Mouse (Mus musculus): ENCODE measurements around the gene Thap4. TPM values are rescaled to one million over a fixed set of nuclear protein-coding genes. Genes with fewer than 3 reads are reported as not detected.

The Thap4 gene
- polyA plus RNA-seq, 1 experiment from 2014 or later, result 43.0 TPM

DNA sequence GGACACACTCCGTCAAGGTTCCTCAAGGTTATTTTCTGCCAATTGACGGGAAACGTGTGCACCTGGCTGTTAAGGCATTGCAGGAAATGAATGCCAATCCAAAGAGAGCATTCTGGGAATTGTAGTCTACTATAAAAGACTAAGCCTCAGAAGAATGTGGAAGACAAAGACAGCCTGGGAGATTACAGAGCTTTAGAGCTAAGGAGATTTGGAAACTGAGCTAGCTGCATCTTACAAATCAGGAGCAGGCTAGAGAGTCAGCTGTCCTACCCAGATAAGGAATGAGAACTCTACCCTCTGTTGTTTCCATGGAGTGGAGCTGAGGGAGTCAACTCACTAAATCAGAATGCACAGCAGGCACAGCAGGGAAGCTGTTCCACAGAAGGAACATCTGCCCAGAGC is 22.8 kb downstream of the Thap4 start:
- peak overlapping the region; percentile 48 for H3K27ac ChIP-seq (ENCODE audit: low read depth, low read length)
- WGBS, result 14% methylated on average over 3 of the region's 3 CpGs
- H3K9me3 ChIP-seq (ENCODE audit: control insufficient read depth, low read length), result no peaks in the 10 kb centered on the region
- H3K27me3 ChIP-seq (ENCODE audit: control insufficient read depth, insufficient read depth, low read length), result no peaks in the 10 kb centered on the region
- H3K36me3 ChIP-seq (ENCODE audit: control insufficient read depth, insufficient read depth, low read length), result no peaks in the 10 kb centered on the region
- peak overlapping the region; percentile 24; the same call in 1 of the 2 replicates for H3K4me2 ChIP-seq (ENCODE audit: low read depth, low read length)
- ATAC-seq (ENCODE audit: low read depth), result peak; percentile 68
- H3K4me1 ChIP-seq (ENCODE audit: control insufficient read depth, insufficient read depth, low read length), result peaks cover 6% of the 10 kb centered on the region; the same call in 1 of the 2 replicates
- no peak overlapping the region; the same call in 1 of the 2 replicates for H3K9ac ChIP-seq (replicated peaks; ENCODE audit: low read depth, low read length)
- no peak overlapping the region for H3K4me3 ChIP-seq (ENCODE audit: low read depth, low read length)

DNA sequence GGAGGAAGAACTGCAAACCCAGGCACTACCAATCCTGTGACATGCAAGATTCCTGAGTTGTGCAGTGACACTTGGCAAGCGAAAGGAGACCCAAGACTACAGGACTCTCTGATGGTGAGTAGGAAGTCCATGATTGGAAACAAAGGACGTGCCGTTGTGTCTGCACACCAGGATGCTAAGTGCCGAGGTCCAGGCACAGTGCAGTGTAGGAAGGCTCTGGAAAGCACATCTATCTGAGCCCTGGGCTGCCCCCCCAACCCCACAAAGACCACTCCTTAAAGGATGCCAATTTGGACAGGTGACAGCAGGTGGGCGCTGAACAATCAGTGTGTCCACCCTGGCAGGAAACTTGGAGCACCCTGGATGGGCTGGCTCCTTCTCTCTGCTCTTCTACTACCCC is 23.6 kb downstream of the Thap4 start:
- H3K27me3 ChIP-seq (ENCODE audit: control insufficient read depth, insufficient read depth, low read length), result no peaks in the 10 kb centered on the region
- WGBS, result 90% methylated on average over 5 of the region's 5 CpGs
- no peaks in the 10 kb centered on the region for H3K9me3 ChIP-seq (ENCODE audit: control insufficient read depth, low read length)
- peak; percentile 20; the same call in 1 of the 2 replicates for ATAC-seq (ENCODE audit: low read depth)
- H3K27ac ChIP-seq (ENCODE audit: low read depth, low read length), result no peak overlapping the region
- no peaks in the 10 kb centered on the region for H3K36me3 ChIP-seq (ENCODE audit: control insufficient read depth, insufficient read depth, low read length)
- H3K4me2 ChIP-seq (ENCODE audit: low read depth, low read length), result no peak overlapping the region
- H3K4me1 ChIP-seq (ENCODE audit: control insufficient read depth, insufficient read depth, low read length), result peaks cover 6% of the 10 kb centered on the region; the same call in 1 of the 2 replicates
- H3K4me3 ChIP-seq (ENCODE audit: low read depth, low read length), result no peak overlapping the region
- H3K9ac ChIP-seq (replicated peaks; ENCODE audit: low read depth, low read length), result no peak overlapping the region

DNA sequence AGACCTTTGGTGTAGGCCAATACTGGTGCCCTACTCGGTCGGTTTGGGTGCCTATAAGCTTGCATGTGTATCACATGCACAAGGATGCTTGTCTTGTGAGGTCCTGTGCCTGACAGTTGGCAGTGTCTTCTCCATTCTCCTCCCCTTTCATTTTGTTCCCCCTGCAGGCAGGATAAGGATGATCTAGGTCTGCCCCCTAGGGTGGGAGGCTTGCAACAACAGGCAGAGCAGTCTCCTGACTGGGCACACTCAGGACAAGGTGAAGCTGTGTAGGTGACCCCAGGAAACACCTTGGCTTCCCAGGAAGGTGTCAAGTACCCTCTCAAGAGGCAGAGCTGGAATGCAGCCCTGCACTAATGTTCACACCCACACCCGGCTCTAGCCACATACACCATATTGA is 27.7 kb downstream of the Thap4 start:
- Histone ChIP-seq H3K4me2 (ENCODE audit: low read depth, low read length) (no peak overlapping the region), H3K27me3 (ENCODE audit: control insufficient read depth, insufficient read depth, low read length) (no peaks in the 10 kb centered on the region), H3K4me1 (ENCODE audit: control insufficient read depth, insufficient read depth, low read length) (peaks cover 4% of the 10 kb centered on the region; the same call in 1 of the 2 replicates), H3K9me3 (ENCODE audit: control insufficient read depth, low read length) (no peaks in the 10 kb centered on the region), H3K36me3 (ENCODE audit: control insufficient read depth, insufficient read depth, low read length) (peaks cover 6% of the 10 kb centered on the region; the same call in 1 of the 2 replicates), H3K4me3 (ENCODE audit: low read depth, low read length) (no peak overlapping the region), H3K9ac (replicated peaks; ENCODE audit: low read depth, low read length) (no peak overlapping the region), H3K27ac (ENCODE audit: low read depth, low read length) (no peak overlapping the region)
- WGBS, result 78% methylated on average over 3 of the region's 3 CpGs
- 0 out of 2 replicates have a peak, but pooled peaks have one; percentile 32 for ATAC-seq (ENCODE audit: low read depth)

DNA sequence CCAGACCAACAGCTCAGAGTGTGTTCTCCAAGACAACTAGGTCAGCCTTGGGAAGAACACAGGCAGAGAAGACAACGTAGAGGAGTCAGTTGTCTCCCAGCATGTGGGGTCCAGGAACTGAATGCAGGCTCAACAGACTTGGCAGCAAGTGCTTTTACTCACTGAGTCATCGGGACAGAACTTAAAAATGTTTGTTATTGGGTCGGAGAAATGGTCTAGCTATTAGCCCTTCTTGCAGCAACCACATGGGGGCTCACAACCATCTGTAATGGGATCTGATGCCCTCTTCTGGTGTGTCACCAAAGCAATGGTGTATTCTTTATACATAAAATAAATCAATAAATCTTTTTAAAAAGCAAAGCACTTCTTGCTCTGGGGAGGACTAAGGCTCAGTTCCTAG is 28.5 kb downstream of the Thap4 start:
- Histone ChIP-seq H3K4me1 (ENCODE audit: control insufficient read depth, insufficient read depth, low read length) (no peaks in the 10 kb centered on the region), H3K9me3 (ENCODE audit: control insufficient read depth, low read length) (no peaks in the 10 kb centered on the region), H3K4me3 (ENCODE audit: low read depth, low read length) (no peak overlapping the region), H3K9ac (replicated peaks; ENCODE audit: low read depth, low read length) (no peak overlapping the region), H3K36me3 (ENCODE audit: control insufficient read depth, insufficient read depth, low read length) (peaks cover 6% of the 10 kb centered on the region; the same call in 1 of the 2 replicates), H3K27ac (ENCODE audit: low read depth, low read length) (no peak overlapping the region), H3K4me2 (ENCODE audit: low read depth, low read length) (no peak overlapping the region), H3K27me3 (ENCODE audit: control insufficient read depth, insufficient read depth, low read length) (no peaks in the 10 kb centered on the region)
- ATAC-seq (ENCODE audit: low read depth), result no peak
- WGBS, result 84% methylated on average over 3 of the region's 3 CpGs

DNA sequence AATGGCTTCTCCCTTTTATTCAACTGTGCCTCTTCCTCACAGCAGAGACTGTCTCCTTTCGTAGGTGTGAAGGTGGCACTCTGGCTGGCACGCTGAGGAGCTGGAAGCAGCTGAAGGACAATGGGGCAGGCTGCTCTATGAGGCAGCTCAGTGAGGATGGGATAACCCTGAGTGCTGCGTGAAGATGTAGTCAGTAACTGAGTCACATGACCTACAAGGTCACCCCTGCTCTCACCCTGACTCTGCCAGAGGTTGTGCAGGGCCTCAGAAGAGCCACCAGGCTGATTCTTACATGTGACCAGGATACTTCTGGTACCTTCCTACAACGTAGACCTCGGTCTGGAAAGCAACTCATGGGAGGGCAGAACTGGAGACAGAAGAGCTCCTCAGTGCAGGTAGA is 29.0 kb downstream of the Thap4 start:
- H3K36me3 ChIP-seq (ENCODE audit: control insufficient read depth, insufficient read depth, low read length), result peaks cover 6% of the 10 kb centered on the region; the same call in 1 of the 2 replicates
- no peak for ATAC-seq (ENCODE audit: low read depth)
- H3K9ac ChIP-seq (replicated peaks; ENCODE audit: low read depth, low read length), result no peak overlapping the region
- H3K27ac ChIP-seq (ENCODE audit: low read depth, low read length), result no peak overlapping the region
- WGBS, result 87% methylated on average over 5 of the region's 5 CpGs
- no peak overlapping the region for H3K4me3 ChIP-seq (ENCODE audit: low read depth, low read length)
- H3K4me1 ChIP-seq (ENCODE audit: control insufficient read depth, insufficient read depth, low read length), result no peaks in the 10 kb centered on the region
- H3K9me3 ChIP-seq (ENCODE audit: control insufficient read depth, low read length), result no peaks in the 10 kb centered on the region
- H3K4me2 ChIP-seq (ENCODE audit: low read depth, low read length), result no peak overlapping the region
- no peaks in the 10 kb centered on the region for H3K27me3 ChIP-seq (ENCODE audit: control insufficient read depth, insufficient read depth, low read length)

DNA sequence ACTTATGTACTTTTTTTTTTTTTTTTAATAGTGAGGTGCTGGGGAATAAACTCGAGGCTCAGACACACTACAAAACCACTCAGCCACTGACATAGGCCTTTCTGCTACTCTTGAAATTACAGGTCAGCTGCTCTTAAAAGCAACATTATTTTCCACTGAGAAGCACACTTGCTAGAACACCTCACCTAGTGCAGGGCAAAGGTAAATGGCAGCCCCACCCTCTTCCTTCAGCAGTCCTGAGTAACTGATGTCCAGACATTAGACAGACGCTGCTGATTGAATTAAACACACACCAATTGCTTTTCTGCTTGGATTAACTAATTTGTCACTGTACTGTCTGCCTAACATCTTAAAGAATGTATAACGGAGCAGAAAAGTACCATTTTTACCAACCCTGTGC is 30.0 kb downstream of the Thap4 start:
- no peaks in the 10 kb centered on the region for H3K4me1 ChIP-seq (ENCODE audit: control insufficient read depth, insufficient read depth, low read length)
- no peaks in the 10 kb centered on the region for H3K27me3 ChIP-seq (ENCODE audit: control insufficient read depth, insufficient read depth, low read length)
- no peak overlapping the region for H3K4me2 ChIP-seq (ENCODE audit: low read depth, low read length)
- ATAC-seq (ENCODE audit: low read depth), result no peak
- WGBS, result 88% methylated on average over 3 of the region's 3 CpGs
- H3K36me3 ChIP-seq (ENCODE audit: control insufficient read depth, insufficient read depth, low read length), result peaks cover 6% of the 10 kb centered on the region; the same call in 1 of the 2 replicates
- H3K9ac ChIP-seq (replicated peaks; ENCODE audit: low read depth, low read length), result no peak overlapping the region
- no peak overlapping the region for H3K4me3 ChIP-seq (ENCODE audit: low read depth, low read length)
- H3K9me3 ChIP-seq (ENCODE audit: control insufficient read depth, low read length), result no peaks in the 10 kb centered on the region
- H3K27ac ChIP-seq (ENCODE audit: low read depth, low read length), result no peak overlapping the region

DNA sequence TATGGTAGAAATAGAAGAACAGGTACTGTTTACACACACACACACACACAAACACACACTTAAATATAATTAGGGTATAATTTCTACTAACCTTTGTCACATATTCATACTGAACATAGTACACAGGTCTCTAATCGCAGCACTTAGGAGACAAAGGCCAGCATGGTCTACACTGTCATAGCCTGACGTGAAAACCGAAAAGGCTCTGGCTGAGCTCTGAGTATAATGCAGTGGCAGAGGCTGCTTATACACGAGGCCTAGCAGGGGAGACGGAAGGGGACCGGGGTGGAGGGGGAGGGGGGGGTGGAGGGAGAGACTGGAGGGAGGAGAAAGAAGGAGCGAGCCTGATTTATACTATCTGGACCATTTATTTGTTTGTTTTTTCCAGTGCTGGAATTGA is 33.1 kb downstream of the Thap4 start:
- H3K27ac ChIP-seq (ENCODE audit: low read depth, low read length), result no peak overlapping the region
- peaks cover 6% of the 10 kb centered on the region; the same call in 1 of the 2 replicates for H3K36me3 ChIP-seq (ENCODE audit: control insufficient read depth, insufficient read depth, low read length)
- H3K27me3 ChIP-seq (ENCODE audit: control insufficient read depth, insufficient read depth, low read length), result no peaks in the 10 kb centered on the region
- no peak for ATAC-seq (ENCODE audit: low read depth)
- no peak overlapping the region for H3K9ac ChIP-seq (replicated peaks; ENCODE audit: low read depth, low read length)
- H3K4me1 ChIP-seq (ENCODE audit: control insufficient read depth, insufficient read depth, low read length), result no peaks in the 10 kb centered on the region
- no peak overlapping the region for H3K4me2 ChIP-seq (ENCODE audit: low read depth, low read length)
- 72% methylated on average over 7 of the region's 7 CpGs for WGBS
- H3K4me3 ChIP-seq (ENCODE audit: low read depth, low read length), result no peak overlapping the region
- H3K9me3 ChIP-seq (ENCODE audit: control insufficient read depth, low read length), result no peaks in the 10 kb centered on the region

DNA sequence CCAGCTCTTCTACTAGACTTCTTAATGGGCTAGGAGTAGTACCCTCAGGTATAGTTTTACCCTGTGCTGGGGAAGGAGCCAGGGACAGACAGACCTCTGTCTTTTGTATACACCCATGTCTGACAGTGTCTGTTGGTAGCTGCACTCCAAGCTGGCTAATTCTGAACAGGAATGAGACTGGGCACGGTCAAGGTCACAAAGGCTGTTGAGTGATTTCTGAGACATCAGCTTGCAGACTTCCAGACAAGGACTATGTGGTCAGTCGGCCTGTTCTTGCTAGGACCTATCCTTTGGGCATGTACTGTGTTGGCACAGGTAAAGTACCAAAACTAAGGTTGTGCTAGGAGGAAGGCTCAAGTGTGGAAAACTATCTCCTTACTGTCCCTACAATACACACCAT is 38.5 kb downstream of the Thap4 start:
- Histone ChIP-seq H3K36me3 (ENCODE audit: control insufficient read depth, insufficient read depth, low read length) (0 out of 2 replicates have a peak, but pooled peaks cover 6% of the 10 kb centered on the region), H3K27me3 (ENCODE audit: control insufficient read depth, insufficient read depth, low read length) (no peaks in the 10 kb centered on the region), H3K27ac (ENCODE audit: low read depth, low read length) (no peak overlapping the region), H3K4me2 (ENCODE audit: low read depth, low read length) (no peak overlapping the region), H3K9me3 (ENCODE audit: control insufficient read depth, low read length) (no peaks in the 10 kb centered on the region), H3K4me3 (ENCODE audit: low read depth, low read length) (no peak overlapping the region), H3K9ac (replicated peaks; ENCODE audit: low read depth, low read length) (no peak overlapping the region), H3K4me1 (ENCODE audit: control insufficient read depth, insufficient read depth, low read length) (no peaks in the 10 kb centered on the region)
- 97% methylated on average over 2 of the region's 2 CpGs for WGBS
- ATAC-seq (ENCODE audit: low read depth), result no peak

DNA sequence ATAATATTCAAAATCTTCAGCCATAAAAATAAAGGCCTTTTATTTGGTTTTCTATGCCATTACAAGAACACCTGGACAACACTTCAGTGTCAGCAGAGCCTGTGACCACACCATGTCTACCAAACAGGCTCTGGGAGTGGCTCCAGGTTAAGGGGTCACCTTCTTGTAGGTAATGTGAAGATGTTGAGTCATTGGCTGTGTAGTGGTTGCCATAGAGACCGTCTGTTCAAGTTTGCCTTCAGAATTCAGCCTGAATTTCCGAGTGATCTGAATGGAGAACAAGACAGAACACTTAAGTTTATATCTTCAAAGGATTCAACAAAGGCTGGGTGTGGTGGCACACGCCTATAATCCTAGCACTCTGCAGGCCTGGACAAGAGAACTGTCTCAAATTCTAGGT is 49.3 kb downstream of the Thap4 start:
- H3K27me3 ChIP-seq (ENCODE audit: control insufficient read depth, insufficient read depth, low read length), result no peaks in the 10 kb centered on the region
- no peaks in the 10 kb centered on the region for H3K4me1 ChIP-seq (ENCODE audit: control insufficient read depth, insufficient read depth, low read length)
- no peak for ATAC-seq (ENCODE audit: low read depth)
- H3K9me3 ChIP-seq (ENCODE audit: control insufficient read depth, low read length), result no peaks in the 10 kb centered on the region
- WGBS, result 75% methylated on average over 3 of the region's 3 CpGs
- H3K36me3 ChIP-seq (ENCODE audit: control insufficient read depth, insufficient read depth, low read length), result peaks cover 11% of the 10 kb centered on the region; the same call in 1 of the 2 replicates
- no peak overlapping the region for H3K4me3 ChIP-seq (ENCODE audit: low read depth, low read length)
- H3K27ac ChIP-seq (ENCODE audit: low read depth, low read length), result no peak overlapping the region
- H3K9ac ChIP-seq (replicated peaks; ENCODE audit: low read depth, low read length), result no peak overlapping the region
- no peak overlapping the region for H3K4me2 ChIP-seq (ENCODE audit: low read depth, low read length)

Data from neural tube, embryonic 14.5 days (tissue).